Mouse (Mus musculus): Measurements from ENCODE around the gene Tagln. TPM values are rescaled to one million over a fixed set of nuclear protein-coding genes. Genes with fewer than 3 reads are reported as not detected.

The Tagln gene
- total RNA-seq, 2 experiments from 2014 or later, result 37.7 to 102 TPM

DNA sequence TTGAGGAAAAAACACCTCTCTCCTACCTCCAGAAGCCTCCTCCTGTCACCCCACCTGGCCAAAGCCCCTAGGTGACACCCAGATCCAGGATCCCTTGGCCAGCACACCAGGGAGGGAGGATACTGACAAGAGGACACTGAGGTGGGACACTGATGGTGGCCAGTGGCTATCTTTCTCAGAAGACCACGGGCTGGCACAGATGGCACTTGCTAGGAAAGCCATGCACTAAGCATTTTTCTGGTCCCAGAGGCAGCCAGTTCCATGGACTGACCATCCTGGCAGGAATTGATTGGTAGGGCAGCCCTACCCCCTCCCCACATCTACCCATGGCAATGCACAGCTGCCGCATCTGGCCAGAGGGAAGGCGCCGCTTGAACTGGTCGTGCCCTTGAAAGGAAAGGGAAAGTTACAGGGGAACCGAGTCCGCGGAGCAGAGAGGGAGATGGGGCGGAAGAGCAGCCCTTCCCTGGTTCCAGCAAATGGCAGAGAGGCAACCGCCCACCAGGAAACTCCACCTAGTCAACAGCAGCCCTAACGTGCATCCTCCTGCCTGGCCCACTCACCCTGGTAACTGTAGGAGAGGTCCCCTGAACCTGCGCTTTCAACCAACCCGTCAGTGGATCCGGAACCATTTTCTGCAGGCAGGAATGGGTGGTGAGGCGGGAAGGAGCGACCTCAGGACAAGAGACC is 10.5 kb upstream of the Tagln start:
- peak; percentile 4 for DNase-seq

DNA sequence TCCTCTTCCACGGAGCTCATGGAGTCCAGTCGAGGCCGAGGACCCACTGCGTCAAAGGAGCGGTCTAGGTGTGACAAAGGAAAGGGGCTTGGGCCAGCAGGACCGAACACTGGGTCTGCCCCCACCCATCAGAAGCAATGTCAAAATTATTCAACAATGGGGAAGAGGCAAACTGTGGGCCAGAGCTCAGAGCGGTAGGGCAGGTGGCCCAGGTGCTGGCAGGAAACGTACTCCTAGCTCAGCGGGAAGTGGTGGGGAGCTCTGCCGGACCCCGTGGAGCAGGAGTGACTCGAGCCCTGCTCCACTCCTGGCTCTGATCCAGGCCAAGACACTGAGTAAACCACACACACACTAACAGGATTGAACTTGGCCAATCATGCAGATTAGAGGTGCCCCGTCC is 9.9 kb upstream of the Tagln start:
- DNase-seq, result peak; percentile 5

DNA sequence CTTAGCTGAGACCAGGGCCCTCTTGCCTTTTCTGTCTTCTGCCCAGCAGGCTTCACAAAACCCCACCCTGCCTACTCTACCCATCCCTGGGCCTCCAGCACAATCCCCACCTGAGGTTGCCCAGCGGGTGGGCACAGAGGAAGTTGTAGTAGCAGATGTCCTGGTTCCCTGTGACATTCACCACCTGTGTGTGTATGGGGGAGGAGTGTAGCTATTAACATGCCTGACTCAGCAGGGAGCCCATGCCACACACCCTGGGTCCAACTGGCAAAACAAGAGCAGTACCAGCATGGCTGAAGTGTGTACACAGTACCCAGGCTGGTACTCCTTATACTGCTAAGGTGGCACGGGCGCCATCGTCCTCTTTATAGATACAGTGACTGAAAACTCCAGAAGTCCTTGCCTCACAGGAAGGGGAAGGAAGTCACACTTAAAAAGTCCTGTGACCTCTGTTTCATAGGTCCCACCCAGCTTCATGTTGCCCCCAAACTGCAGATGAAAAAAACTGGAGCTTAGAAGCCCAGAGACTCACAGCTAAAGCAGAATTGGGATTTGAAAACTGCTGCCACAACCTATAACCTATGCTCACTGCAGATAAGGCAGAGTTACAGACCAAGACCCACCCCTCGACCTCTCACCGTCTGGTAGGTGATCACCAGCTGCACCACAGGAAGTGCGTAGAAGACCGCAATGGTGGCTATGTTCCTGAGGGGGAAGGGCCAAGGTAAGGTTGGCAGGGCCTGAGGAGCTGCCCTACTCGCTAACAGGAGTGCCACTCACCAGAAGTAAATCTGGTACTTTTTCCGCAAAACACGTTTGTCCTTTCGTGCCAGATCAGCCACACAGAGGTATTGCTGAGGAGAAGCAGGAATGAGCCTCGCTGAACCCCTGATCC is 8.9 kb upstream of the Tagln start:
- no peak for DNase-seq

DNA sequence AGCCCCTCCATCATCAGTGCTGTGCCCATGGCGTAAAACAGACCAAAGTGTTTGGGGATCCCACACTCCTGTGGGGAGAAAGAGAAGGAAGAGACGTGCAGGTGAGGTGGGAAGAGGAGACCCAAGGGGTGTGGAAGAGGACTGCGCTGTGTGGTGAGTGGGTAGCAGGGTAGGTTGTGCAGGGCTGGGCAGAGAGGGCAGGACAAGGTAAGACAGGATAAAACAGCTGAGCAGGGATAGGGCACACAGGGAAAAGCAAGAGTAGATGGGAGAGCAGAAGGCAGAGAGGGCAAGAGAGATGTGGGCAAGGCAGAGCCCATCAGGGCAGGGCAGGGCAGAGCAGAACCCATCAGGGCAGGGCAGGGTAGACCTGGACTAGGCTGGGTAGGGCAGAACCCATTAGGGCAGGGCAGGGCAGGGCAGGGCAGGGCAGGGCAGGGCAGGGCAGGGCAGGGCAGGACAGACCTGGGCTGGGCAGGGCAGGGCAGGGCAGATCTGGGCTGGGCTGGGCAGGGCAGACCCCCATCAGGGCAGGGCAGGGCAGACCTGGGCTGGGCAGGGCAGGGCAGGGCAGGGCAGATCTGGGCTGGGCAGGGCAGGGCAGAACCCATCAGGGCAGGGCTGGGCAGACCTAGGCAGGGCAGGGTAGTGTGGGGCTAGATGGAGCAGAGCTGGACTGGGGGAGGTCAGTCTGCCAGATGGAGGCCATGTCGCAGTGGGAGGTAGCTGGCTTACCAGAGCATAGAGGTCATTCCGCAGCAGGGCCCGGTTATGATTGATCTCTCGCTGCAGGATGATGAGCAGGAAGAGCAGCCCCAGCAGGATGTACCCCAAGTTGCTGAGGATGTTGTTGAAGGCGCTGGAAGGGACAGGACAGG is 8.0 kb upstream of the Tagln start:
- no peak for DNase-seq

DNA sequence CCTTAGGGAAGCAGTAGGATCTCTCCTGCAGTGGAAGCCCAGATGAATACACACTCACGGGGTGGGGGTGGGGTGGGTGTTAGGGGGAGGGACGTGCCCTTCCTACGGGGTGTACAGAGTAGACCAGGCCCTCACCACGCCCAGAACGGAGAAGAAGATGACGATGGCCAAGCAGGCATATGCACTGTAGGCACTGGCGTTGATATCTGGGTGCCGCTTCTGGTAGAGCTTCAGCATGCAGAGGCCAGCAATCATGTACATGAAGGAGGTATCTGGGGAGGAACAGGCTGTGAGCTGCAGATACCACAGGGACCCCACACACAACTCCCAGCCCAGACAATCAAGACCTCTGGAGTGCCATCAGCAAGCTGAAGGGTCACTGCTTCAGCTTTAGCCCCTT is 7.1 kb upstream of the Tagln start:
- DNase-seq, result no peak

DNA sequence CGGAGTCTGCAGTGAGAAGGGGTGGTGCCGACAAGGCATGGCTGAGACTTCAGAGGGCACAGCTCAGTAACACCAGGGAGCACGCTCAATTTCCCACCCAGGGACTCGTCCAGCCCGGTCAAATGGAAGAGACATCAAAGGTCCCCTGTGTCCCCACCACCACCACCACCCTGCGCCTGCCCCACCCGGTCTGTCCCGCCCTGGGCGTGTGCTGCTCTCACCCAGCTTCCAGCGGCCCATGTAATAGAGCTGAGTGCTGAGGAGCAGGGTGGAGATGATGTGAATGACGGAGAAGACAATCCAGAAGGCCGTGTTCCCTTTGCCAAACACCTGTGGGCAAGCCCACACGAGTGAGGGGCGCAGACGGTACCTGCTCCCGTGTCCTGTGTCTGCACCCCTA is 6.6 kb upstream of the Tagln start:
- DNase-seq, result no peak

DNA sequence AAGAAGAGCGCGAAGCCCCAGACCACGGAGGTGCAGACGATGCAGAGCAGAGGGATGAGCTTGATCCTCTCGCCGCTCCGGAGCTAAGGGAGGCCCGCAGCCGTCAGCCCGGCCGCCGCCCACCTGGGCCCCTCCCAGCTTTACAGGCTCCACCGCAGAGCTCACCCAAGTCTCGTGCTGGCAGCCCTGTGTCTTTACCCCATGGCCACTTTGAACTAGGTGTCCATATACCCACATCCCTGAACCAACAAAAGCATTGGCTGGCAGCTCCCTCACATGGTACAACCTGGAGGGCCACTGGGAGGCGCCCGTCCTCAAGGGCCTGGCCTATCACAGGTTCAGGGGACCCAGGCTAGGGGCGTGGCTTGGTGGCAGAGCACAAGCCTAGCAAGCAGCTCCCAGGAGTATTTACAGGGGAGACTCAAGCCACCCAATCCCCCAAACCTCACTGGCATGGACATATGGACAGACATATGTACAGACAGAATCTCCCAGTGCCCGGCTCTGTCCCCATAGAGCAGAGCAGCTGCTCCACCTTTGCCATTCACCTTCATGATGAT is 5.6 kb upstream of the Tagln start:
- no peak for DNase-seq

DNA sequence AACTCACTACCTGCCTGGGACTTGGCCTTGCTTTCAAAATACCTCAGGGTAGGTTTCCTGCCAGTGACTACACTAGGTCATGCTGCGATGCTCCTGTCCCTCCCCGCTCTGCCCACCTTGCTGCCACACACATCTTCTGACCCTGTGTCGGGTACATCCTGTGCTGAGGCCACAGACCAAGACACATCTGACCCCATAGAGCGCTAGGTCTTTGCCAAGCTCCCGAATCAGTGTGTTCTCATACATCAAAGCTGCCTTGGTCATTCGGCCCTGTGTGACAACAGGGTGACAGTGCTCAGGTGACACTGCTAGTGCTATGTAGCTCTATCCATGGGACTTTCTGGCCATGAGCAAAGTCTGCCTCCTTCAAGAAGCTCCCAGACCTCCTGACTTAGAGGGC is 3.9 kb upstream of the Tagln start:
- no peak for DNase-seq

DNA sequence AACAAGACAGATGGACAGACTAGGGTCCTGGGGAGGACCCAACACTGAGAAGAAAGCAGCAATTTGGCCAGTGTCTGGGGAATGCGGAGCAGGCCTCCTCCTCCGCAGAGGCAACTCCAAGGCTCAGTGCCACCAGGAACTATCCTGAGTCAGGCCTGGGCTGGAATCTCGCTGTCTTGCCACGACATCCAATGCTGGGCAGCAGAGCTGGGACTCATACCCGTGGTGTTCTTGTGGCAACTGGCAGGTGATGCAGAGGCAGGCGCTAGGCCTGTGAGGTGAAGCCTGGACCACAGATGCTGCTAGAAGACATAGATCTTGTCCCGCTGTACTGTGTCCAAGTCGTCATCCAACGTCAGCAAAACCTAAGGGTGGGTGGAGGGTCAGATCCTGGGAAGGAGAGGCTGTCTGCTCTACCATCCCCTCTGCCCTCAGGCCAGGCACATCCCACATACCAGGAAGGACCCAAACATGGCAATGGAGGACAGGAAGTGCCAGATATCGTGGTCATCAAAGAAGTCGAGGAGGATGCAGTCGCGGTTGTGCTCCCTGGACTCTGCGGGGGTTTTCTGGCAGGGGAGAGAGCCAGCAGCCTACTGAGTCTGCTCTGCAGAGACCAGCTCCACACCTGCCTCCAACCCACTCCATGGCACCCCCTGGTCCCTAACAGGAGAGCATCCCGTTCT is 3.2 kb upstream of the Tagln start:
- no peak for DNase-seq

DNA sequence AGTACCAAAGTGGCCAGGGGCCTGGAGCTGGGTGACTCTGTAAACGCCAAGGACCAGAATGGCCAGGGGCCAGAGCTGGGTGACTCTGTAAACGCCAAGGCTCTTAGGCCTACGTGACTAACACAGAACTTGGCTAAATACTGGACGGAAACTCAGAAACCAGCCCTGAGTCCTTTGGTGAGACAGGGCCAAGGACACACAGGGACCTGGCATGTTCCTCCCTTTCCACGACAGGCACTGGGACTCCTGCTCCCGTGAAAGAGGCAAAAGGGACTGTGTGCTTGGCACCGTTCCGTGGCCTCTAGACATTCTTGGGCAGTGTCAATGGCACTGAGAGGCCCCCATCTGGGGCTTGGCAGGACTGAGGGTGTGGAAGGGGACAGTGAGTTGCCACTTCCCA is 2.2 kb upstream of the Tagln start:
- DNase-seq, result no peak

DNA sequence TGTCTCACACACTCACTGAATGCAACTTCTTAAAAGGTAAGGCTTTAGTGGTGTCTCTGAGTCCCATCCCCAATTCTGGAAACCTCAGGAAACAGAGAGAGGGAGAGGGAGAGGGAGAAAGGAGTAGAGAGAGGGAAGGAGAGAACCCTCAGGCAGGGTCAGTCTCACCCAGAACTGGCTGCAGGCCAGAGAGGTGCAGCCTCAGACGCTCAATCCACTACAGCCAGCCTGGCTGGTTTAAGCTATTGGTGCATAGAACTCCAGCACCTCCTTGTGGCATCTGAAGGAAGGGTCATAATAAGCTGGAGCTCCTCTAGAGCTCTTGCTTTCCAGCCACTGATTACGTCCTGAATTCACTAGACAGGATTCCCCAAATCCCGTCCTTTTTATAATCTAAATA is 1.0 kb upstream of the Tagln start:
- peak; percentile 52 for DNase-seq

DNA sequence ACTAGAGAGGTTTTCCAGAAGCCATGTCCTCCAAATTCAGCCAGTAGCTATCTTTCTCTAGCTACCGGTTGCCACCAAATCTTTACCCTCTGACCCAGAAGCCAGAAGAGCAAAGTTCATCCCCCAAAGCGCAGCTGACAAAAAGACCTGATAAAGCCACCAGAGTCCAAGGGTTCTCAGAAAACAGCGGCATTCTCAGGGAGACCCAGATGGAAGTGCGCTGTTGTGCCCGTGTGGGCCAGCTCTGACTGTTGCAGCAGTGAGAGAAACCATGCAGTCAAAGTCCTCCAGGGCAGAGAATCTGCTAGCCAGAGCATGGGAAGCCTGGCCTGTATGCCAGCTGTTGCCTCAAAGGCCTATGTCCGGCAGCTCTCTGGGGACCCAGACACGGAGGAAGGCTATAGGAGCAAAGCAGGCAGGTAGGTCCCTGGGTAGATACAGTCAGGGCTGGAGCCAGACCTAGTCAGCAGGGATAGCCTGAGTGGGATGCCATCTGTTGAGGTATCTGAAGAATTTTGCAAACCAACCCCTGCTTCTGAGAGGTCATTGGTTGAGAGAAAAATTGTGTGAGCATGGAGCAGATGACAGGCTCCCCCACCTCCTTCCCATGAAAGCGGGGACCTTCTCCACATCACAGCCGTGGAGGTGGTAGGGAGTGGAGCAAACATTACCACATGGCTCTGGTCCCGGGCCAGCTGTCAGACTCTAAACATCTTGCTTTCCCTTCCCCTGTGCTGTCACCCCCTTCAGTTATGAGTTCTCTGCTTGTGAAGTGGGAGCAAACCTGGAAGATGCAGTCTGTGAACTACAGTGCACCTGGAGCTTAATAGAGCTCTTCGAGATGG is 3.1 kb downstream of the Tagln start:
- no peak for DNase-seq

DNA sequence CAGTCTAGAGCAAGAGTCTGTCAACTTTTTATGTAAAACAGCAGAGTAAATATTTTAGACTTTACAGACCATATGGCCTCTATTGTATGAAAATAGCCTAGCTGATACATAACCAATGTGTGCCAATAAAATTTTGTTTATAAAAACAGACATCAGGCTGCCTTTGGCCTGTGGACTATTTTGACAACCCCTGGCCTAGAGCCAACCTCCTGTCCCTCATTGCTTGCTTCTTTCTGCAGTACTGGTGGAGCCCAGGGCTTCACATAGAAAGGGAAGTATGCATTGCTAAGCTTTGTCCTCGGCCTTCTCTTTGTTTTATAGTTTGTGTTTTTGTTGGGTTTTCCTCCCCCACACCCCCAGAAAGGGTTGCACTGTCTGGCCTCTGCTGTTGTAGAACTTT is 3.9 kb downstream of the Tagln start:
- no peak for DNase-seq

DNA sequence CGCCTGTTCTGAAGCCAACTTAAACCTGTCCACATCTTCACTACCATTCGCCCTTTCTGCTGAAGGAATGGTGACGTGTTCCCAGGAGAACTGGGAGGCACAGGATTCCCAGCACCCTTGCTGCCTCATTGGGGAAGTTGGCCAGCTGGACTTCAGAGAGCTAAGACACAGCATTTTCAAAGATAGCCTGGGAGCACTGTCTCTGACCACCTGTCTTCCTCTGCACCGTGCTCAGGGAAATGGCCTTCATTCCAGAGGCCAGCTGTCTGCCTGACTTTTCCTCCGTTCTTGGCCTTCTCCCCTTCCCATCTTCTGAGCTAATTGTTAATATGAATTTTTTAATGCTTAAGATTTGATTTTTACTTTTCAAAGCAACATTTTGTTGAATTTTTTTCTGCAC is 6.6 kb downstream of the Tagln start:
- no peak for DNase-seq

DNA sequence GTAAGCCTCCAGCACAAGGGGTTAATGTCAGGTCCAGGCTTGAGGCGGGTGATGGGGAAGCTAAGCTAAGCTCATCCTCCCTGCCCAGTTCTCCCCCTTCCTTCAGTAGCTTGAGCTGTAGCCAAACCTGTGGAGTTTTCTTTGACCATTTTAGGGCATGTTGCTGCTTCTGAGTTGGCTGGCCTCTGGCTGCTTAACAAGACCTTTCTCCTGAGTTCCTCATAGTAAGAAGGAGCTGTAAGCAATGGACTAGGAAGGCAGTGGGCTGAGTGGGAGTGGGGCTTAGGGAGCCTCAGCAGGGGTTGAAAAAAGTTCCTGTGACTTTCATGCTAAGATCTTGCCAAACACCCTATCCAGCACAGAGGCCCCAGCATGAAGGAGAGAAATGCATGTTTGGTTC is 16.0 kb downstream of the Tagln start:
- peak; percentile 6 for DNase-seq

DNA sequence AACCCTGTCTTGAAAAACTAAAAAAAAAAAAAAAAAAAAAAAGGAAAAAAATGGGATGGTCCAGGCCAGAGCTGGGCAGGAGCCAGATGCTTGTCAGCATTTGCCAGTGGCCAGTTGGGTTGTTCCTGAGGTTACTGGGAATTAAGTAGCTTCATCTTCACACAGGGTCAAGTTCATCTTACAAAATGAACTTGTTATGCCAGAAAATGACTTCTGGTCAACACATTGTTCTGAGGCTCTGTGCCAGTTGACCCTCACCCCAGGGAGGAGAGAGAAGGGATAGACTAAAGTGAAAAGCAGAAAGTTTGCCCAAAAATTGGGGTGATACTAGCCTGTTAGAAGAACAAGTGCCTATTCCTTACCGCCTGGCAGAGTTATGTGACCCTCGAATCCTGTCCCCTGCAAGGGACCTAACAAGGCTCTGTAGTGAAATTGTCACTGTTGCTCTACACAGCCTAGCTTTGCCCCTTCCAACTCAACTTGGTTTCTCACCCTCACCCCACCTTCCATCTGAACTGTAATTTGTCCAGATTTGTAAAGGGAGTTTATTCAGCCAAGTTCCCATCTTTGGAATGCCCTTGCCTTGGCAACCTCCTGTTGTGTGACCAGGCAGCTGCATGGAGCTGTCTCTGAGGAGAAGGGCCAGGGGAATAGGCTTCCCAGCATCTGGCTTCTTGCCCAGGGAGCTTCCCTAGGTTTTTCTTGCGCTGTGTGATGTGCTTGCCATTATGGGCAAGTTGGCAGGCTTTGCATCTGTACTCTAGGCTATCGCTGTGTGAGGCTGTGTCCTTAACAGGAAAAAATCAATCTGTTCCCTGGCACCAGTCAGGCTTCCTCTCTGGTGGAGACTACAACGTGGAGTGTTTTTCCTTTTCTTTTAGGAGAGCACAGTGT is 18.6 kb downstream of the Tagln start:
- DNase-seq, result peak; percentile 79

DNA sequence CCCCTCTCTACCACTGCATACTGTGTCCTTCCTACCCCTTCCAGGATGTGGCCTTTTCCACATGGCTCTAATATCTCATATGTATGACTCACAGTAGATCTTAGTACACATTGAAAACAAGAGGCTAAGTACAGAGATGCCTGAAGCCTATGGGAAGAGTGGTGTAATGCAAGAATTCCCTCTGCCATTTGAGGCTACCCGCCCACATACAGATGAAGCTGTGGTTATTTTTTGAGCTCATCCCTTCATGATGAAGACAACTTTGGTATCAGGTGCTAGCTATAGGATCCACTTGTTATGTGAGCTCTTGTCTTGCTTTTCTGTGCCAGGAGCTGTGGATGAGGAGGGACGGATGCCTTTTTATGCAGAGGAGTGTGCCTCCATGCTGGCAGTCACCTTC is 20.2 kb downstream of the Tagln start:
- DNase-seq, result no peak

DNA sequence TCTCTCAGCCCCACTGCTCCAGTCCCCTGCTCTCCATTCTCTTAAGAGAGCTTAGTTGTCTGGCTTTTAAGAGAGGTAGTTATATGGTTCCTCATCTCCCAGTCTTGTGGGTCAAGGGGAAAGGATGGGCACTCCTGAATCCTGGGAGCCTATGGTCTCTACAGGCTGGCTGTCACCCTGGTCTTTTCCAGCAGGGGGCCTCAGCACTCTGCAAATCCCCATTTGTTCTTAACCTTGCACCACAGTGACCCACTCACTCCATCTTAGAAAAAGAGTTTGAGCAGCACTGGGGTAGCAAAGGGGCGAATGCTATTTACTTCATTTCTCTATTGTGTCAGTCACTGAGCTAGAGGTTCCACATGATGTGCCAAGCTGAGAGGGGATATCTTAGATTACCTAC is 24.2 kb downstream of the Tagln start:
- peak; percentile 27 for DNase-seq

DNA sequence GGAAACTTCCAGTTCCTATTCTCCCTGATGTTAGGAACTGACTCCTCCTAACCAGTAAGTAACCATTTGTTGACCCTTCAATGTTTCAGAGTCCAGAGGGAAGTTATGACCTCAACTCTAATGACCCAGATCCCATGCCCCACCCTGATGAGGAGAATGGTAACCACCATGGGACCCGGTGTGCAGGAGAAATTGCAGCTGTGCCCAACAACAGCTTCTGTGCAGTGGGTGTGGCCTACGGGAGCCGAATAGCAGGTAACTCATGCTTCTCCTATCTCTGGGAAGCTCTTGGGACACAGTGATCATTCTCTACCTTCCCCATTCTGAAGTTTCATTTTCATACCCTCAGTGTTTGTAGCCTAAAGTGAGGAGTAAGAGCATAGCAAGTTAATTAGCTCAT is 24.9 kb downstream of the Tagln start:
- no peak for DNase-seq

DNA sequence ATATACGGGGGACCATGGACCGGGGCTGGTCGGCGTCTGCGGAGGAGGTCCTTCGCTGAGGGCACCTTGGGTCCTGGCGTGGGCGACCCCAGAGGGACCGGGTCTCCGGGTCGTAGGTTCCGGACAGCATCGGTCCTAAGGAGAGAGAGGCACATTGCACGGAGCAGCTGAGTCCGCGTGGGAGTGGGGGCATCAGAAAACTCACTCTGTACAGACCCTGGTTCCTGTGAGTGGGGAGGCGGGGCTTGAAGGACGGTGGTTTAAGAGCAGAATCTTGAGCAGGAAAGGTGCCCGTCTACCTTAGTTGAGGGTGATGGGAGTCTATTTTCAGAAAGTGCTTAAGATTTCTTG is 28.8 kb downstream of the Tagln start:
- DNase-seq, result no peak
